Mouse (Mus musculus) megakaryocyte, embryonic 14.5 days (primary cell): ENCODE results near the gene Safb.

ENCODE experiments used
- FLI1 ChIP-seq: IDR thresholded peaks from 2 replicates; pipeline ENCODE4 v1.6.1; 2012; ENCODE audit warnings: low read length, inconsistent platforms, mixed read lengths
- GATA1 ChIP-seq: IDR thresholded peaks from 3 replicates; pipeline ENCODE4 v1.6.1; 2012; ENCODE audit warnings: mixed read lengths, low read length, inconsistent platforms, borderline replicate concordance

DNA sequence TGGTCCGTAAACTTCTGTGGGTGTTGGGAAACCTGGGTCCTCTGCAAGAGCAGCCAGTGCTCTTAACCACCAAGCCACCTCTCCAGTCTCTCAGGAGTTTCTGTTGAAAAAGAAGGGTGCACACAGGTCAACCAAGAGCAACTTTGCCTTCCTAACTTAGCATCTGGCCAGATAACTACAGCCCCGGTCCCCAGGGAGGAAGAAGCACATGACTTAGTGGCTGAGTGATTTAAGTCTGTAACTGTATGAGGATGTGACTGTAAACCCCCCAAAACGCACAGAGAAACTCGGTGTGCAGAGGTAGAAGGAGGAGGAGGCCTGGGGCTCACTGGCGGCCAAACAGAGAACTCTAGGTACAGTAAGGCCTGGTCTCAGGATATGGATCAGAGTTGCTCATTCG is 49.4 kb downstream of the Safb start:
- no peak for TF ChIP-seq GATA1
- TF ChIP-seq FLI1, result no peak
